Mouse (Mus musculus) left cerebral cortex, postnatal 4 days (tissue): Measurements from ENCODE around the gene Mipep. TPM values are rescaled to one million over a fixed set of nuclear protein-coding genes. Genes with fewer than 3 reads are reported as not detected.

ENCODE experiments used
- DNase-seq: peaks from one replicate; pipeline ENCODE4 v3.0.0-alpha.2; 2022
- intact Hi-C: fragments of 180-260 bp; cut with DNase I; formaldehyde crosslinking; loops from one replicate; pipeline ENCODE4 v1.15.1; 2025
- total RNA-seq, 2 experiments: library from RNA; stranded (reverse); gene quantifications; 2 replicates each; pipeline ENCODE4 v1.2.3; 2021

Gene Mipep
- total RNA-seq, result 10 to 100 TPM; 23.3 to 25.3 TPM

- intact Hi-C loops, result no loop called here
- peak; percentile 83 for DNase-seq
These were observed at the start of gene Mipep for GRCm38 (mm10) chr14:60784427-60785315. Gene Mipep (plus strand): TSS chr14:60784573.

GRCm38 (mm10) chr14:60735206-60735605, 49.2 kb upstream of the Mipep start:
- DNase-seq, result peak; percentile 86
- intact Hi-C loops, result no loop called here

- intact Hi-C loops, result no loop called here
- no peak for DNase-seq
These were observed 48.4 kb upstream of the Mipep start for GRCm38 (mm10) chr14:60735848-60736547.

GRCm38 (mm10) chr14:60736591-60737192, 47.7 kb upstream of the Mipep start:
- DNase-seq, result no peak
- intact Hi-C loops, result no loop called here

- intact Hi-C loops, result no loop called here
- no peak for DNase-seq
These were observed 47.2 kb upstream of the Mipep start for GRCm38 (mm10) chr14:60737202-60737611.

GRCm38 (mm10) chr14:60738434-60738938, 45.9 kb upstream of the Mipep start:
- DNase-seq, result no peak
- intact Hi-C loops, result no loop called here

GRCm38 (mm10) chr14:60739155-60739554, 45.2 kb upstream of the Mipep start:
- intact Hi-C loops, result no loop called here
- DNase-seq, result no peak

- no peak for DNase-seq
- intact Hi-C loops, result no loop called here
These were observed 44.8 kb upstream of the Mipep start for GRCm38 (mm10) chr14:60739616-60740015.

- intact Hi-C loops, result no loop called here
- DNase-seq, result no peak
These were observed 43.9 kb upstream of the Mipep start for GRCm38 (mm10) chr14:60740507-60740906.

- intact Hi-C loops, result no loop called here
- DNase-seq, result peak; percentile 37
These were observed 43.3 kb upstream of the Mipep start for GRCm38 (mm10) chr14:60741033-60741432.

GRCm38 (mm10) chr14:60741490-60741981, 42.8 kb upstream of the Mipep start:
- DNase-seq, result peak; percentile 88
- intact Hi-C loops, result no loop called here

- intact Hi-C loops, result no loop called here
- DNase-seq, result no peak
These were observed 40.7 kb upstream of the Mipep start for GRCm38 (mm10) chr14:60743681-60744080.

- intact Hi-C loops, result no loop called here
- no peak for DNase-seq
These were observed 39.2 kb upstream of the Mipep start for GRCm38 (mm10) chr14:60745201-60745600.

GRCm38 (mm10) chr14:60746141-60746540, 38.2 kb upstream of the Mipep start:
- intact Hi-C loops, result no loop called here
- DNase-seq, result no peak

GRCm38 (mm10) chr14:60747154-60747870, 37.1 kb upstream of the Mipep start:
- intact Hi-C loops, result no loop called here
- DNase-seq, result no peak

- intact Hi-C loops, result no loop called here
- DNase-seq, result no peak
These were observed 34.5 kb upstream of the Mipep start for GRCm38 (mm10) chr14:60749880-60750279.

- no peak for DNase-seq
- intact Hi-C loops, result no loop called here
These were observed 32.8 kb upstream of the Mipep start for GRCm38 (mm10) chr14:60751581-60751980.

GRCm38 (mm10) chr14:60752892-60753800, 31.2 kb upstream of the Mipep start:
- intact Hi-C loops, result no loop called here
- peak; percentile 74 for DNase-seq

GRCm38 (mm10) chr14:60753801-60754126, 30.6 kb upstream of the Mipep start:
- DNase-seq, result no peak
- intact Hi-C loops, result no loop called here

GRCm38 (mm10) chr14:60754656-60755055, 29.7 kb upstream of the Mipep start:
- DNase-seq, result no peak
- intact Hi-C loops, result no loop called here
